Mouse (Mus musculus): ENCODE results near the gene Tubd1.

The Tubd1 gene

DNA sequence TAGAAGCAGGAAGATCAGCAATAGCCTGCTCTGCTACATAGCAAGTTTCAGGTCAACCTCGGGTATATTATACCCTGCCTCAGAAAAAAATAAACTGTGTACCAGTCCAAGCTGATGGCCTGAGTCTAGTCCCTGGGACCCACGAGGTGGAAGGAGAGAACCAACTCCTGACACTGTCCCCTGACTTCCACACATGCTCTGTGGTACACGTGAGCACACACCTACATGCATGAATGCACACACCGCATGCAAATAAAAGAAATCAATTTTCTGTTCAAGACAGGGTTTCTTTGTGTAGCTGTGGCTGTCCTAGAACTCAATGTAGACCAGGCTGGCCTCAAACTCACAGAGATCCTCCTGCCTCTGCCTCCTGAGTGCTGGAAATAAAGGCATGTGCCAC, 13.5 kb downstream of the Tubd1 start:
- DNase-seq (ENCODE audit: low read depth, low spot score), result no peak

DNA sequence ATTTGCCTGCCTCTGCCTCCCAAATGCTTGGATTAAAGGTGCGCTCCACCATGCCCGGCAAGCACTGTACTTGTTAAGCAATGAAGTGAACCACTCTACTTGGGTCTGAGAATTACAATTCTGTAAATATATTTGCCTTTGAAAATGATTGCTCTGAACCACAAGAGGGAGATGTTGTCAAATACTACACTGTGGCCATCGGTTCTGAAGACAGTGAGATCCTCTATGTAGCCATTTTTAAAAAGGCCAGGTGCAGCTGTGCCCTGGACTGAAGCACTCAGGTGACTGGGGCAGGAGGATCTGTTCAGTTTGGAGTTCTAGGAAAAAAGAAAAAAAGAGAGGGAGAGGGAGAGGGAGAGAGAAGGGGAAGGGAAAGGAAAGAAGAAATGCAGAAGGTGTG, 23.6 kb downstream of the Tubd1 start:
- DNase-seq (ENCODE audit: low read depth, low spot score), result no peak

DNA sequence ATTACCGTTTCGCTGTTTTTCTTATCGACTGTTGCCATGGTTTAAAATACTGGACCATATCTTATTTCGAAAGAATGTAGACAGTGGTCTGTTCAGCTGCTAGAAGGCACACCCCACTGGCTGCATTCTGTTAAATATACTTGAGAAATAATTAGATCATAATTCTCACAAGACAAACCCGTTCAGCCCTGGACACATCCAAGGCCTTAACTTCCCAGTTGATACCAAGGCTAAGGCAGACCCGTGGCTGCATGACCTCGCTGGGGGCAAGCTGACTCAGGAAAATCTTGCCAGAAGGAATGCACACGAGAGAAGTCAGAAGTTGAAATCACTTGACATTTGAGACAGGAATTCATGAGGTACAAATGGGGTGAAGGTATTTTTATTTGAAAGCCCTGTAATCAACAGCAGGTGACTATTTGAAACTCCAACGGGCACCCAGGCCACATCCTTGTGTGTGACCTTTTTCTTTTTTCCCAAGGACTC, 25.5 kb downstream of the Tubd1 start:
- DNase-seq (ENCODE audit: low read depth, low spot score), result no peak

DNA sequence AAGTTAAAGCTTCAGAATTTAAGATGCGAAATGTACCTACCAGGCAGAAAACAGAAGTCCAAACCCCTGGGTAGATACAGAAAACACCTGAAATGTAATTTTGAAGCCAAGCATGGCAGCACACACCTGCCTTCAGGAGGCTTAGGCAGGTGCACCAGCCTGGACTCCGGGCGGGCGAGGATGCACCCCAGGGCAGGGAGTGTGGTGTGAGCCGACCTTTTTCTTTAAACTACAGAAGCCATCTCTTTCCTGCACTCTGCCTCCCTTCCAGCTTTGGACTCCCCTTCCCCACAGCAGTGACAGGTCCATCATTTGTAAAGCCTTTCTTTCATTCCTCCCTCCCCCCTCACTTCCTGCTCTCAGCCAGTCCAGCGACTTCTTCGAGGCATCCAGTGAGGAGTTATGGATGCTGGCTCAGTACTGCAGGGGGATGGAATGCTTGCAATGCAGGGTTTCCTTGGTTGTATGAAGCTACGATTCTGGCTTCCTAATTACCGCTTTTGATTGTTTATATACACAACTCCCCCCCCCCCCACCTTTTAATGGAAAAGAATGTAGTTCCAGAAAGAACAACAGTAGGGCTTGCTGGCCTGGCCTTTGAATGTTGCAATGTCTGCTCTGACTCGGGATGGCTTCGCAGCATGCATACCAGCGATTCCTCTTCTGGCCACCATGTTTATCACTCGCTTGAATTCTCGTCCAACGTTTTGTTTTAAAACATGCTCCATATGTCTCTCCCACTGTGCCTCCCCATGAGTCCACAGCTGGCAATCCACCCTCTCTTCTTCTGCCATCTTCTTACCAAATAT, 26.5 kb downstream of the Tubd1 start:
- no peak for DNase-seq (ENCODE audit: low read depth, low spot score)

DNA sequence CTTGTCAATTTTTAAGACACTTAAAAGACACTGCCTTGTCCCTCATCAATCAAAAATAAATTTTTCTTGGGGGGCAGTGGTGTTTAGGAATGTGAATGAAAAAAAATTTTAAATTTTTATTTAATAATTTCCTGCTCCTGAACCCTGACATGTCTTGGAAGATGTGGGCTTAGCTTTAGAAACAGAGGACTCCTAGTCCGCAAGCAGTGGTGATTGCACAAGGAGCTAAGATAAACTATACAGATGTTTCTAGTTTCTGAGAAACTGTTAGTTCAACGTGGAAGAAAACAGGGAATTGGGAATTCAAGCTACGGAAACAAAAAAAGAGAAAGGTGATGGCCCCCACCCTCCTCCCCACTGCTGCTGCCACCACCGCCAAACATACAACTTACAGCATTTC, 27.1 kb downstream of the Tubd1 start:
- DNase-seq (ENCODE audit: low read depth, low spot score), result no peak

DNA sequence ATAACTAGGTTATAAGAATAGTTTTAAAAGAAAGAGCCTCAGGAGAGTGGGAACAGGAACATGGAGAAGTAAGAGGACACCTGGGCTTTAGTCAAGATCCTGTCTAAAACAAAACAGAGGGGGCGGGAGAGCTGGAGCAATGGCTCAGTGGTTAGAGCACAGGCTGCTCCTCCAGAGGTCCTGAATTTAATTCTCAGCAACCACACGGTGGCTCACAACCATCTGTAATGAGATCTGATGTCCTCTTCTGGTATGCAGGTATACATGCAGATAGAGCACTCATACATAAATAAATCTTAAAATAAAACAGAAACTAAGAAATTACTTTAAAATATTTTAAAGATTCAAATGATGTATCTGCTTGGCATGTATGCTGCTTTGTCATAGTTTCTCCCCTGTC, 27.8 kb downstream of the Tubd1 start:
- DNase-seq (ENCODE audit: low read depth, low spot score), result no peak

DNA sequence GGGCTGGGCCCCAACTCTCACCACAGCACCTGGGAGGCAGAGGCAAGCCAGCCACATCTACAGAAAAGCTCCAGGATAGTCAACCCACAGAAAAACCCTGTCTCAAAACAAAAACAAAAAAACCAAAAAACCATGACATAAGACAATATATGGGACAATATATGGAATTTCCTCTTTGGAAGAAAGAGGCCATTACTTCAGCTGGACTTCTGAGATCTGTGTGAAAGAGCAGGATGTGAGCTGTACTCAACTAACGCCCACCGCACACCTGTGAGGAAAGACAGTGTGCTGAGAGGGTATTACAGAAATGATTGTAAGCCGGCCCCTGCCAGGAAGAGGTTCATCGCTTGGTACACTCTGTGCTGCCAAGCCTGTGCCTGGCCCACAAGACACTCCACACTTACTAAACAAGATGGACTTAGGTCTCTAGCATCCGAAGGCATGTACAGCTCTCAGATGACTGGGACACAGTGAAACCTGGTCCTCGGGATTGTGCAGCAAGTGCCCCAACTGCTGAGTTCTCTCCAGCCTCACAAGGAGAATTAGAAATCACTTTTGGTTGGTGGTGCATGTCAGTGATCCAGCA, 28.9 kb downstream of the Tubd1 start:
- no peak for DNase-seq (ENCODE audit: low read depth, low spot score)

DNA sequence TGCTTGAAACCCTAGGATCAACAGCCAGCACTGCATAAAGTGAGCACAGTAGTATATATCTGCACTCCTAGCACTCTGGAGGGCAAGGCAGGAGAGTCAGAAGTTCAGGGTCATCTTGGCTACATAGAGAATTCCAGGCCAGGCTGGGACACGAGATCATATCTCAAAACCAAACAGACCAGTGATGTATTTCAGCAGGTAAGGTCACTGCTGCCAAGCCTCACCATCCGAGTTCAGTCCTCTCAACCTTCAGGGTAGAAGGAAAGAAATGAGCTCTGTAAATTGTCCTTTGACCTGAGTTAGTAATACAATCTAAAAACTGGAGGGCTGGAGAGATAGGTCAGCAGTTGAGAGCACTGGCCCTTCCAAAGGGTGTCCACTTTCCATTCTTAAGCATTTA, 29.6 kb downstream of the Tubd1 start:
- no peak for DNase-seq (ENCODE audit: low read depth, low spot score)

DNA sequence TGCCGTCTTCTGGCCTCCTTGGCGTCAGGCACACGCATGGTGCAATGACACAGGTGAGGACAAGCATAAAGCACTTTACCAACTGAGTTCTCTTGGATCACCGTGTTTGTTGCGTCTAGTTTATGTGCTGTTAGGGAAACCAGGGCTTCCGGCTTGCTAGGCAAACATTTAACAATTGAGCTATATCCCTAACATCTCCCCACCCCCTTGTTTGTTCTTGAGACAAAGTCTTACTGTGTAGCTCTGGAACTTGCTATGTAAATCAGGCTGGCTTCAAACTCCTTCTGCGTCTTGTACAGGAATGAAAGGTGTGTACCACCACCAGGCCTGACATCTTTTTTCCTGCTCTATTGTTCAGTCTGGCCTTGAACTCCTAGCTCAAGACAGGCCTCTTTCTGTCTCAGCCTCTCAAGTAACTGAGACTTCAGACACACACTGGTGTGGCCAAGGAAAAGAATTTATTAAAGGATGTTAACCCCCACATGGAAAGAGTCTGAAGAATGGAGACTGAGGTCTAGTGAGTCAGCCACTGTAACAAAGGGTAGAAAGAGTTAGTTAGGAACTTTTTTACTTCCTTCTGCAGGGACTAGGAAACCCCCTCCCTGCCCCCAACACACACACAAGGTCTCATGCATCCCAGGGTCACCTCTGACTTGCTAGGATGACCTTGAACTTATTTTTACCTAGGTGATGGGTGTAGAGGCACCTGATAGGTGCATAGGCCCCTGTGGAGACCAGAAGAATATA, 31.0 kb downstream of the Tubd1 start:
- DNase-seq (ENCODE audit: low read depth, low spot score), result no peak

DNA sequence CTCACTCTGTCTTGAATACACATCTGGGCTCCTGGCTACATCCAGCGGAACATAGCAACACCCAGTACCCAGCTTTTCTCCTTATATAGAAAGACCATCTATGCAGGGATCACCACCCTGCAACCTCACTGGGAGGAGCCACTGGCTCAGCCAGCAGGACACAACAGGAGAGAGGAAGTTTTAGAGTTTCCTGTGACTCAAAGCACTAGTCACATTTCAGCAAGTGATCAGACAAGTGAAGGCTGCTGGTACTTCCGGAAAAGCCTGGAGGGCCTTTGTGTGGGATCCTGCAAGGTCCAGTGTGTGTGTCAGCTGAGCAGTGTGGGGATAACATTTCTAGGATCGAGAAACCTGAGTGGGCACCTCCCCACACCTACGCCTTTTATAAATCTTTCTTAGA, 32.4 kb downstream of the Tubd1 start:
- DNase-seq (ENCODE audit: low read depth, low spot score), result no peak

DNA sequence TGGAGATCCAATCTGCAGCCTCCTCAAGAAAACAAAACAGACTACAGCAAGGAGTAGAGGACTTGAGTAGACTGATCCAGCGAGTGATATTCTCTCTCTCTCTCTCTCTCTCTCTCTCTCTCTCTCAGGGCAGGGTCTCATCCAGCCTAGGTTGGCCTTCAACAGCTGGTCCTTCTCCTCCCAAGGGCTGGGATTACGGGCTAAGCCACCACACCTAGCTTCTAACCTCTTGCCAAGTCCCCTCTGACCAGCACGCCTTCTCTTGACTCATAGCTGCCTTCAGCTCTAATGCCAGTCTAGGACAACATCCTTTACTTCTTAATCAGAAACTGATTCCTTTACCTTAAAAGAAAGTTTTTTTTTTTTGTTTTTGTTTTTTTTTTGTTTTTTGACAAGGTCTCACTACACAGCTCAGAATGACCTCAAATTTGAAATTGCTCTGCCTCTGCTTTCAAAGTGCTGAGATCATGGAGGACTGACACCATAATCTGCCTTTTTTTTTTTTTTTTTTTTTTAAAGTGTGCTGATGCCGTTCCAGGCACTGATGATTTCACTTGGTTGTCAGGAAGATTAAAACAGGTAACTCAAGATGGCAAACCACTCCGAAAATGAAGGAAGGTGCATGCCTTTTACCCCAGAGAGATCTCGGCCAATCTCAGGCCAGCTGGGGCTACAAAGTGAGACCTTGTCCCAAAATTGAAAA, 33.5 kb downstream of the Tubd1 start:
- no peak for DNase-seq (ENCODE audit: low read depth, low spot score)

DNA sequence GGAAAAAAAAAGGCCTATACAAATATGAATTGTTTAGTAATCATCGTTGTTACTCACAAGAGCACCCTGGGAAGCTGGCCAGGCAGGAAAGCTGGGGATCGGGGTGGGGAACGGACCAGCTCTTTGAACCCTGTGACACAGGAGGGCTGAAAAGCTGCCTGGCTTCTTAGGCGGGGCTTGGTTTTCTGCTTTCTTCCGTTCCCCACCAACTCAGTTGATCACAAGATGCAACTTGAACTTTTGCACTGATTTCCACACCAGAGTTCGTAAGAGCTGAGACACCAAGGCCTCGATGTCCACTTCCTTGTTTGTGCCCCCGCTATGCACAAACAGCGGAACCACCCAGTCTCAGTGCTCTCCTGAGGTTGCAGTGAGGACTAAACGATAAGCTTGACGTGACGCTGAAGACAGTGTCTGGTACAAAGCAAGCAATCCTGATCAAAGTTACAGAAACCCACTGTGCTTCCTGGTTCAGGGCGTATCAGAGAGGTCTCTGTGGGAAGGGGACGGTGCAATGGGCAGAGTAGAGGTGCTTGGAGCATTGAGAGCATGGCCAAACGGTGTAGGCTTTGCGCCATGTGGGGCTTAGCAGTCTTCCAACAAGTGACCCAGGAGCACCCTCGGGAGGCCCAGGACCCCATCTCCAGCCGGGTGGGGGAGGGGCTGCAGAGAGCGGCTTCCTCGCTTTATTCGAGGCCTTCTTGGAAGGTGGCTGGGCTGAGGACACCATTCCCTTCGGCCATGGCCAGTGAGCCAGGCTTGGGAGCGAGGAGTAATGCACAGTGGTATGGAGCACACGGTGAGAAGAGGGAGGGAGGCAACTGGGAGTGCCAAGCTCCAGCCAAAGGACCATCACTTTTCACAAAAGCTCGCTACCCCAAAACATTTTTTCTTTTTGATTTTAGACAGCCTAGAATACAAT, 34.3 kb downstream of the Tubd1 start:
- no peak for DNase-seq (ENCODE audit: low read depth, low spot score)

DNA sequence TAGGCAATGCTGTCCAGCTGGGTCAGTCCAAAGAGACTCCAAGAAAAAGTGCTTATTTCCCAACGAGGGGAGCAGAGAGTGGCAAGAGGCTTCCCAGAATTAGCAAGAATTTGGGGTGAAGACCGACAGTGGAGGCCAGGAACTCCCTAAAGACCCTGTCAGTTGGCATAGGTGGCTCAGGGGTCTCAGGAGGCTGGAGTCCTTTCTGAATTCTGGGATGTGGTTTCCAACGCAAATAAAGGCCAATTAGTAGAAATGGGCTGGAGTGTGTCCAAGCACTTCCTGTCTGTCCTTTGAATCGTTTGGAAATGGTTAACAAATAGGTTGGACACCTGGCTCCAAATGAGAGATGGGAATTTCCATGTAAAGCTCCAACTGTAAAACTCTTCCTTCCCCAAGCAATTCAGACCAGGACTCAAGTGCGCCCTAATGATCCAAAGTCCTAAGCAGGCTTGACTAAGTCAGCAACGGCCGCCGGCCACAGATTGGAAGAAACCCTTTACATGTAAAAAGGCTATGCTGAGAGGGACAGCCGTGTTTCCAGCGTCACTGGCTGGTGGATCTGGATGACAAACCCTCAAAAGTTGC, 35.0 kb downstream of the Tubd1 start:
- DNase-seq (ENCODE audit: low read depth, low spot score), result no peak

DNA sequence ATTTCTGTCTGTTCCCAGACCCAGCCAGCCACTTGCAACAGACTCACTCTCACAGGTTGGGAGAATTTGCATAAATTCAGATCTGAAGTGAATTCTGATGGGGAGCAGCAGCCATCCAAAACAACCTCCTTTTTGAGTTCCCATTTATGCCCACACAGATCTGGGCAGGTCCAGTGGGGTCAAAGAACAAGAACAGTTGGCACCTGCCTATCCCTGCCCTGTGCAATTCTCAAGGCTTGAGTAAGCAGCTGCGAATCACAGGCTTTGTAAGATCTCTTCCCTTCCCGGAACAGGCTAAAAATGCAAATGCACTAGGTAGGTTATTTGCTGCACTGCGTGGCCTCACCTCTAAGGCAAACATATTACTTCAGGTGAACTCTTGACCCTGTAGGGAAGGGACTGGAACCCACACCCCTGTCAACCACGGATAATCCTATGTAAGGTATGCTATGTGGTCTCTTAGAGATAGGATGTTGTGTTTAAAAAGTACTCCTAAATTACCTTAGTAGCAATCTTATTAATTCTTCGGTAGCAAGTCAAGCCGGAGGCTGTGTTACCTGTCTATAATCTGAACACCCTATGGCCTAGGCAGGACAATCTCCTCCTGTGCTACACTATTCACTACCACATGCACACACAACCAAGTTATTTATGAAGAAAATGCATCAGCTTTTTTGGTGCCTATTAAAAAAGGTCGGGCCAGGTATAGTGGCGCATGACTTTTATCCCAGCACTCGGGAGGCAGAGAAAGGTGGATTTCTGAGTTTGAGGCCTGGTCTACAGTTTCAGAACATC, 35.7 kb downstream of the Tubd1 start:
- no peak for DNase-seq (ENCODE audit: low read depth, low spot score)

DNA sequence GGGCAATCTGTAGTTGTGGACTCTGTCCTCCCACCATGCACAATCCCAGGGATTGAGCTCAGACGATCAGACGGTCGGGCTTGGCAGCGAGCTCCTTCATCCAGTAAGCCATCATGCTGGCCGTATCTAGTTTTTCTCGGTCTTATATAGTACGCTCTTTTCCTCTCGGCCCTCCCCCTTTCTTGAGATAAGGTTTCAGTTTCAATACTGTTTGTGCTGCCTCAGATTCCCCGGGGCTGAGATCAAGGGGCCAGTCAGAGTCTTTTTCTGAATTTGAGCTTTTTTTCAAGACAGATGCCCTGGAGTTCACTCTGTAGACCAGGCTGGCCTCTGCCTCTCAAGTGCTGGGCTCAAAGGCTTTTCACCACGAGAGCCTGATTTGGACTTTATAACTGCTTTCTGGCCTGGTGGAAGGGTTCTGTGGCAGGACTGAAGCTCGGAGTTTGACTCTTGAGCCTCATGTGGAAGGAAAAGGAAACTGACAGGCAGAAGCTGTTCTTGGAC, 36.5 kb downstream of the Tubd1 start:
- DNase-seq (ENCODE audit: low read depth, low spot score), result no peak

DNA sequence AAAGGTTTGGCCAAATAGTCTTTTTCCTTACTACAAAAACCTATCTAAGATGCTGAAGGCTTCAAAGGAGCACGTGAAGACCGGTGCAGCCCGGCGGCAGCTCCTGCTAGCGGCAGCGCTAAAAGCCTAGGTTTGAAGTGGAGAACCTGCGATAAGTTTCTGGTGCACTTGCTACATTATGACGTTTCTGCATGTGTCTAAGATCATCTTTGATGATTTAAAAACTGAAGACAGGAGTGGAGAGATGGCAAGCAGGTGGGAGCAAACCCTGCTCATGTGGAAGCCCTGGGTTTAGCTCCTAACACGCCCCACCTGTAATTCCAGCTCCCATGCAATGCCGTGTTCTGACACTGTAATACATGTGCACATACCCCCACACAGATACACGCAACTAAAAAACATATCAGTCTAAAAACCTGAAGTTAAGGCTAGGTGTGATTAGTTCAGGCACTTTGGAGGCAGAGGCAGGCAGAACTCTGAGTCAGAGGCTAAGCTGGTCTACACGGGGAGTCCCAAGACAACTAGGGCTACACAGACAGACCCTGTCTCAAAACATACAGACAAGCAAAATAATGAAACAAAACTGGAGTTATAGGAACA, 37.3 kb downstream of the Tubd1 start:
- DNase-seq (ENCODE audit: low read depth, low spot score), result no peak

DNA sequence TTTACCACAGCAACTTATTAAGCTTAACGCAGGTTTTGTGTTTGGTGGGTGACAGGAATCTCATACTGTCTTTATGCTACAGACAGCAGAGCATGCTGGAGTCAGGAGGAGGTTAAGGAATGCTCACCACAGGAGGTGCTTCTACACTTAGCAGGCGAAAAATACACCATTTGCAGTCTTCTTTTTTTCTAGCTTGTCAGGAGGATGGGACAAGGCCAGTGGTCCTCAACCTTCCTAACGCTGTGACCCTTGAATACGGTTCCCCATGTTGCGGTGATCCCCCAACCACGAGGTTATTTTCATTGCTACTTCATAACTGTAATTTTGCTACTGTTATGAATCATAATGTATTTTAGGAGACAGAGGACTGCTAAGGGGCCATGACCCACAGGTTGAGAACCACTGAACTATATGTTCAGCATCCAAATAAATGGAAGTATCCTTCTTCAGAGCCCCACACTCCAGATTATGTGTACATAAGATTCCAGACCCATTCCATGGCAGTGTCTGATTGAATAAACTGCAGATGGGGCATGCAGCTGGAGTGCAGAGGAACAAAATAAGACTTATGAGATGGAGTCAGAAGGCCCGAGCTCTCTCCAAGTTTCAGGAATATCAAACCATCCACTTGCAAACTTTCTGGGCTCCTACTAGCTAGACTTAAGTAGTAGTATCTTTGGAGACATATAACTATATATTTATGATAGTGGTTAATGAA, 37.9 kb downstream of the Tubd1 start:
- no peak for DNase-seq (ENCODE audit: low read depth, low spot score)

DNA sequence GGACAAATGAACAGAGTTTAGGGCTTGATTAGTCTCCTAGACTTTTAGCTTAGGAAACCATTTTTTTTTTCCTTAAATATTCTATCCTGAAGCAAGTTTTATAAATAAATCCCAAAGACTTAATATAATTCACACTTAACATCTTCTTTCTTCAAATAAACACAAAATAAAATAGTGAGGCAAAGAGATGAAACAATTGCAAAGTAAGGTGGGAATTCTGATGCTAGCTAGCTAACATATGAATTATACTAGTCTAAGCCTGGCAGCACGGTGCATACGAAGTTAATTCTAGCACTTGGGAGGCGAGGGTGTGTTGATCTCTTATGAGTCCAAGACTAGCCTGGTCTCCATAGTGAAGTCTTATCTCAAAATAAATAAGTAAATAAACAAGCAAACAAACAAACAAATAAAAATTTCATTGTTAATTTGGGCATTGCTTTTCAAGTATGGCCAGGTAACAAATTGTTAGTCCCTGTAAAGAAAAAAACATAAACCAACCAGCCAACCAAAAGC, 38.6 kb downstream of the Tubd1 start:
- DNase-seq (ENCODE audit: low read depth, low spot score), result no peak

Measured in WW6 (cell line).